Comparison of ENCODE assay signal across 14 mouse cellular contexts in genomic region chr7:100843866-100844265, GRCm38 (mm10). TPM values are rescaled to one million over a fixed set of nuclear protein-coding genes. Genes with fewer than 3 reads are reported as not detected.
DNase-seq lines count a peak whose midpoint lies in the region; ATAC-seq and TF ChIP-seq lines count a peak whose summit lies in the region.
"Had no signal": no experiment of that assay in that cellular context is flagged by ENCODE, and none has a peak within 500 bp of the region (broad histone marks: within the 10 kb centered on the region; RNA-seq: fewer than 3 reads in every experiment).

No protein-coding gene starts in this region.

- H3K9ac ChIP-seq in lung, embryonic 14.5 days = no peak overlapping the region
- H3K9ac ChIP-seq in liver, embryonic 11.5 days (ENCODE audit: low read depth, low read length) = peak overlapping the region; percentile 47; the same call in 1 of the 2 replicates
- no peak overlapping the region for H3K9ac ChIP-seq in hindbrain, embryonic 12.5 days
- H3K9ac ChIP-seq: hindbrain, embryonic 15.5 days had no signal

- H3K36me3 ChIP-seq in lung, embryonic 14.5 days (ENCODE audit: insufficient read depth) = 0 out of 2 replicates have a peak, but pooled peaks cover 4% of the 10 kb centered on the region
- H3K36me3 ChIP-seq in liver, embryonic 11.5 days (ENCODE audit: control insufficient read depth, insufficient read depth, low read length) = peaks cover 14% of the 10 kb centered on the region
- peaks cover 23% of the 10 kb centered on the region for H3K36me3 ChIP-seq in hindbrain, embryonic 10.5 days
- peaks cover 3% of the 10 kb centered on the region; the same call in 1 of the 2 replicates for H3K36me3 ChIP-seq in hindbrain, embryonic 12.5 days

- WGBS in lung, embryonic 14.5 days = 82% methylated on average over 2 of the region's 2 CpGs
- 58% methylated on average over 2 of the region's 2 CpGs for WGBS in liver, embryonic 11.5 days
- 89% methylated on average over 2 of the region's 2 CpGs for WGBS in hindbrain, embryonic 10.5 days
- WGBS in hindbrain, embryonic 12.5 days = 93% methylated on average over 2 of the region's 2 CpGs

- H3K27ac ChIP-seq in gastrocnemius, adult 2 months = no peak overlapping the region
- peak overlapping the region; percentile 42; the same call in 1 of the 2 replicates for H3K27ac ChIP-seq in lung, embryonic 14.5 days (ENCODE audit: low read depth)
- H3K27ac ChIP-seq in liver, embryonic 11.5 days (ENCODE audit: low read depth, low read length) = peak overlapping the region; percentile 96
- H3K27ac ChIP-seq in hindbrain, embryonic 10.5 days = no peak overlapping the region
- no peak overlapping the region for H3K27ac ChIP-seq in hindbrain, embryonic 12.5 days
- H3K27ac ChIP-seq: hindbrain, embryonic 15.5 days had no signal

- H3K4me2 ChIP-seq in lung, embryonic 14.5 days = peak overlapping the region; percentile 16; the same call in 1 of the 2 replicates
- H3K4me2 ChIP-seq in liver, embryonic 11.5 days = peak overlapping the region; percentile 46
- no peak overlapping the region for H3K4me2 ChIP-seq in hindbrain, embryonic 12.5 days (replicated peaks)
- H3K4me2 ChIP-seq: hindbrain, embryonic 15.5 days had no signal

- no peak for TF ChIP-seq CTCF in gastrocnemius, adult 2 months (IDR thresholded peaks at IDR 0.05)
- TF ChIP-seq CTCF in lung, embryonic 14.5 days (IDR thresholded peaks at IDR 0.05; ENCODE audit: low read depth) = no peak

- H3K9me3 ChIP-seq in lung, embryonic 14.5 days (ENCODE audit: low read depth, low read length) = no peaks in the 10 kb centered on the region
- no peaks in the 10 kb centered on the region for H3K9me3 ChIP-seq in liver, embryonic 11.5 days (ENCODE audit: control insufficient read depth, low read length)
- no peaks in the 10 kb centered on the region for H3K9me3 ChIP-seq in hindbrain, embryonic 10.5 days
- H3K9me3 ChIP-seq in hindbrain, embryonic 12.5 days (replicated peaks) = no peaks in the 10 kb centered on the region
- H3K9me3 ChIP-seq: hindbrain, embryonic 15.5 days had no signal

- ATAC-seq in lung, embryonic 14.5 days (ENCODE audit: insufficient read depth) = no peak
- peak; percentile 73 for ATAC-seq in liver, embryonic 11.5 days (replicated peaks; ENCODE audit: low FRiP score)
- no peak for ATAC-seq in hindbrain, embryonic 12.5 days (ENCODE audit: low FRiP score)
- ATAC-seq: Patski had no signal

- peak; percentile 8 for DNase-seq in gastrocnemius, adult 2 months
- DNase-seq in gastrocnemius, postnatal 36 days = no peak
- no peak for DNase-seq in lung, embryonic 14.5 days
- no peak for DNase-seq in lung, postnatal 25 days (ENCODE audit: low spot score)
- DNase-seq in liver, embryonic 11.5 days (ENCODE audit: low spot score) = no peak
- DNase-seq in spleen, postnatal 10 days (ENCODE audit: low spot score in 2 of 2) = peak; percentile 55 to 56
- DNase-seq in hindbrain, embryonic 10.5 days (ENCODE audit: low spot score) = no peak
- DNase-seq: cerebellum, adult 9-11 months; kidney, adult 9 months; lung, adult 18-20 months had no signal

- H3K4me3 ChIP-seq in gastrocnemius, adult 2 months = no peak overlapping the region
- H3K4me3 ChIP-seq in lung, embryonic 14.5 days (ENCODE audit: low read depth, low read length) = no peak overlapping the region
- H3K4me3 ChIP-seq in liver, embryonic 11.5 days (ENCODE audit: low read depth, low read length) = 0 out of 2 replicates have a peak overlapping the region, but pooled peaks have one; percentile 11
- H3K4me3 ChIP-seq in hindbrain, embryonic 10.5 days = no peak overlapping the region
- H3K4me3 ChIP-seq in hindbrain, embryonic 12.5 days = no peak overlapping the region
- H3K4me3 ChIP-seq: hindbrain, embryonic 15.5 days had no signal

- H3K4me1 ChIP-seq in lung, embryonic 14.5 days (ENCODE audit: insufficient read depth) = peaks cover 7% of the 10 kb centered on the region
- peaks cover 47% of the 10 kb centered on the region for H3K4me1 ChIP-seq in liver, embryonic 11.5 days (replicated peaks; ENCODE audit: control insufficient read depth, insufficient read depth, low read length)
- H3K4me1 ChIP-seq in hindbrain, embryonic 10.5 days (replicated peaks) = no peaks in the 10 kb centered on the region
- 0 out of 2 replicates have a peak, but pooled peaks cover 2% of the 10 kb centered on the region for H3K4me1 ChIP-seq in hindbrain, embryonic 12.5 days

- intact Hi-C loops in gastrocnemius, adult 2 months (cut with DNase I) = no loop called here
- intact Hi-C loops in gastrocnemius, postnatal 36 days (cut with DNase I) = no loop called here

- no peaks in the 10 kb centered on the region for H3K27me3 ChIP-seq in lung, embryonic 14.5 days (ENCODE audit: insufficient read depth, low read length)
- no peaks in the 10 kb centered on the region for H3K27me3 ChIP-seq in liver, embryonic 11.5 days (replicated peaks; ENCODE audit: control insufficient read depth, insufficient read depth, low read length)
- no peaks in the 10 kb centered on the region for H3K27me3 ChIP-seq in hindbrain, embryonic 10.5 days (ENCODE audit: insufficient read depth, poor library complexity, severe bottlenecking)
- no peaks in the 10 kb centered on the region for H3K27me3 ChIP-seq in hindbrain, embryonic 12.5 days
- H3K27me3 ChIP-seq: CH12.LX; hindbrain, embryonic 15.5 days; Patski had no signal

RNA-seq across cellular contexts. Expression of gene Relt, which starts 19.4 kb away (rescaled TPM):
- total RNA-seq in gastrocnemius, adult 2 months (2021) = 10 to 100 TPM in 1 of 2 experiments, 1 to 10 TPM in 1; 9.5 to 19.8 TPM
- total RNA-seq in gastrocnemius, postnatal 36 days (2021) = 10 to 100 TPM in 1 of 2 experiments, 1 to 10 TPM in 1; 5.3 to 12.2 TPM
- polyA plus RNA-seq in lung, embryonic 14.5 days (2014; fragmentation: Nextera tagmentation; extraction: Ambion mirVana) = 3.8 and 4.1 TPM in 2 replicates
- polyA plus RNA-seq in liver, embryonic 11.5 days (2014; fragmentation: Nextera tagmentation; extraction: Ambion mirVana) = 14.6 and 17.0 TPM in 2 replicates
- polyA plus RNA-seq in hindbrain, embryonic 10.5 days (2016; fragmentation: Nextera tagmentation; extraction: Ambion mirVana) = 3.6 and 4.8 TPM in 2 replicates
- 3.6 and 4.5 TPM in 2 replicates for polyA plus RNA-seq in hindbrain, embryonic 12.5 days (2016; fragmentation: Nextera tagmentation; extraction: Ambion mirVana)

Comparison
In these comparisons a context has a peak if more than half of its experiments do, and no peak if none do; other contexts are left out.
1. DNase-seq: peak in gastrocnemius, adult 2 months (single experiment) and spleen, postnatal 10 days (2 of 2); none in gastrocnemius, postnatal 36 days (0 of 2), lung, embryonic 14.5 days (single experiment), lung, postnatal 25 days (single experiment), liver, embryonic 11.5 days (single experiment) and hindbrain, embryonic 10.5 days (single experiment).
2. H3K27ac ChIP-seq: peak in lung, embryonic 14.5 days (single experiment) and liver, embryonic 11.5 days (single experiment); none in gastrocnemius, adult 2 months (single experiment), hindbrain, embryonic 10.5 days (single experiment) and hindbrain, embryonic 12.5 days (single experiment).